Mouse (Mus musculus) thymus, adult 2 months (tissue): ENCODE data around the gene Itgb6.

ENCODE experiments used
- CTCF ChIP-seq: fragments of 200-500 bp; IDR thresholded peaks from 2 replicates; pipeline ENCODE4 v1.5.1; 2012; ENCODE audit warnings: mild to moderate bottlenecking, control low read depth, low read length, moderate library complexity, borderline replicate concordance; ENCODE audit not compliant: control insufficient read depth, poor library complexity, insufficient read depth; ENCODE audit errors: extremely low read depth
- POLR2A ChIP-seq: fragments of 200-500 bp; IDR thresholded peaks from 2 replicates; pipeline ENCODE4 v1.6.1; 2012; ENCODE audit warnings: mild to moderate bottlenecking, low read length, control low read depth, moderate library complexity; ENCODE audit not compliant: control insufficient read depth, poor library complexity, insufficient read depth; ENCODE audit errors: extremely low read depth

DNA sequence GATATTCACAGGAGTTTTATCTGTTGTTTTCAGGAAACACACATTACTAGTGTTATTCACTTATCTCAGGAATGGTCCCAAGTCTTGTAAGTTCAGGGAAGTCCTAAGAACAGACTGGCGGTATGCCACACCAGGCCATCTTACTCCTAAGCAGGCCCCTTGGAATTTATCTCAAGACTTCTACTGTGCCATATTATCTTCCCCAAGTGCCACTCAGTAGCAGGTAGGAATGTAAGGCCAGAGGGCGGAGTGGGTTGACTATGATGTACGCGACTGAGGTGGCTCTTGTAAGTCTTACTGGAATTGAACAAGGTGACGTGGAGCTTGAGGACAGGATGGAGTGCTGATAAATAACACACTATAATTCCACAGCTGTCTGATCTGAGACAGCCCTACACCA is 72.3 kb downstream of the Itgb6 start:
- TF ChIP-seq CTCF = no peak
- no peak for TF ChIP-seq POLR2A
